Mouse (Mus musculus): ENCODE measurements around the gene Elmo3. TPM values are rescaled to one million over a fixed set of nuclear protein-coding genes. Genes with fewer than 3 reads are reported as not detected.
A peak's percentile ranks its signal among the peaks of the same experiment; 100 is the strongest.

Gene Elmo3
- polyA plus RNA-seq, 1 experiment from 2014 or later: 1.1 TPM

DNA sequence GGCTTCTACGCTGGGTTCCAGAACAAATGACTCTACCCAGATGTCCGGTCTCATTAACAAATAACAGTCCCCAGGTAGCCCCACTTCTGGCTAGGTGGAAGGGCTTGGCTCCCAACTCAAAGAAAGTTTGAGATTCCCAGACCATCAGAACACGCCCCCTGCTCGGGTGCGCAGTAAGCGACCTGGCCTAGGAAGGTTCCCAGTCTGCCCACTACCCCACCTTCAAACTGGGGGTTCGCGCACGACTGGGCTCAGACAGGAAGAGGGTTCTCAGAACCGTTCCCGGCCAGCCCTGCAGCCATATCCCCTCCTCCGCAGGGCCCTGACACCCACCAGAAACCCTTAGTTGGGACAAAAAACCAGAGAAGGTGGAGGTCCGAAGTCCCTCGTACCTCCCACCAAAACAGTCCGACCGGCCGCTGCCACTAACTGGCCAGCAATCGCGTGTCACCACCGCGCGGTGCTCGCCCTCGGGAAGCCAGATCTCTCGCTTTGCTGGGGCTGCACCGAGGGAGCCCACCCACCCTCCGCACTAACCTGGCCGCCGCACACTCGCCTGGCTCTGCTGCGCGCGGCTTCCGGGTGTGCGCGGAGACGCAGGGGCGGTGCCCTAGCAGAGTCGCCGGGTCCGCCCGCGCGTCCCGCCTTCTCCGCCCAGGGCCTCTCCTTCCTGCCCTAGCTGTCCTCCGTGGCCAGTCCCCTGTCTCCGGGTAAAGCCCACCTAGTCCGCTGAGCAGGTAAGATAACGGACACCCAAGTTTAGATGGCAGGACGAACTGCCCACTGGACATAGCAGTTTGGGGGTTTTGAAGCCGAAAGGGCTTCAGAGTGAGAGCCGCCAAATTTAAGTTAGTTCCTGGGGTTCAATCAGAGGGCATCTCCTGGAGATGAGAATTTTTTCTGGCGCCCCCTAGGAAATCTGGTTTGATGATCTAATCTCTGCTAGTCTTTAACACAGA is 41.1 kb upstream of the Elmo3 start, which contains the start of the genes Tradd and Fbxl8:
Gene Tradd, minus strand, starts transcription at position 586 of the 959 bp plus-strand sequence.
Gene Fbxl8, plus strand, starts transcription at position 625 of the 959 bp plus-strand sequence.
- 1% methylated on average over 54 of the region's 54 CpGs for whole genome bisulfite sequencing
- Histone ChIP-seq H3K4me3 (ENCODE audit: low read depth, low read length) (peak within 1 kb of the TSS; percentile 63), H3K9ac (ENCODE audit: low read depth, low read length) (peak within 1 kb of the TSS; percentile 74), H3K36me3 (ENCODE audit: control insufficient read depth, insufficient read depth, low read length) (no peaks in the 10 kb centered on the region), H3K27me3 (ENCODE audit: control insufficient read depth, insufficient read depth, low read depth, low read length) (peaks cover 70% of the 10 kb centered on the region), H3K4me2 (ENCODE audit: low read length) (peak within 1 kb of the TSS; percentile 82), H3K4me1 (ENCODE audit: control insufficient read depth, insufficient read depth, low read length) (peaks cover 12% of the 10 kb centered on the region; the same call in 1 of the 2 replicates), H3K9me3 (replicated peaks; ENCODE audit: control insufficient read depth, low read length, poor library complexity, severe bottlenecking) (no peaks in the 10 kb centered on the region), H3K27ac (ENCODE audit: low read length) (no peak within 1 kb of the TSS)
- ATAC-seq: no peak

DNA sequence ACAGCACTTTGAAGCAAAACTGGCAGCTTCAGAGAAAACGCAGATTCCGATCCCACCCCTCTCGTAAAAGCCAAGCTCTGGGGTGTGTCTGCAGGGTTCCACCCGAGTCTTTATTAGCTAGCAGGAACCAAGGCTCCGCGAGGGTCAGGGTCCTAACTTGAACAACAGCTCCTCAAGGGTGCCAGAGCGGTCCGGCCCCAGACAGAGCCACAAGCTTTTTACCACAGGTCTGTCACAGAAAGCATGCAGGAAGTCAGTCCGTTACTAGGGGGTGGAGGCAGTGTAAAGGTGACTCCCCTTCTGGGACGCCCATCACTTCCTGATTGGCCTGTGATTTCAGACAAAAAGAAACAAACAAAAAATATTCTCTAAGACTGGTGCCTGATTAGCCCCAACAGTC is 40.3 kb upstream of the Elmo3 start:
- Histone ChIP-seq H3K4me3 (ENCODE audit: low read depth, low read length) (no peak overlapping the region; the same call in 1 of the 2 replicates), H3K4me2 (ENCODE audit: low read length) (peak overlapping the region; percentile 82), H3K4me1 (ENCODE audit: control insufficient read depth, insufficient read depth, low read length) (peaks cover 15% of the 10 kb centered on the region), H3K9me3 (replicated peaks; ENCODE audit: control insufficient read depth, low read length, poor library complexity, severe bottlenecking) (no peaks in the 10 kb centered on the region), H3K27ac (ENCODE audit: low read length) (no peak overlapping the region), H3K27me3 (ENCODE audit: control insufficient read depth, insufficient read depth, low read depth, low read length) (peaks cover 71% of the 10 kb centered on the region), H3K36me3 (ENCODE audit: control insufficient read depth, insufficient read depth, low read length) (no peaks in the 10 kb centered on the region), H3K9ac (ENCODE audit: low read depth, low read length) (no peak overlapping the region)
- 15% methylated on average over 10 of the region's 10 CpGs for WGBS
- no peak for ATAC-seq

DNA sequence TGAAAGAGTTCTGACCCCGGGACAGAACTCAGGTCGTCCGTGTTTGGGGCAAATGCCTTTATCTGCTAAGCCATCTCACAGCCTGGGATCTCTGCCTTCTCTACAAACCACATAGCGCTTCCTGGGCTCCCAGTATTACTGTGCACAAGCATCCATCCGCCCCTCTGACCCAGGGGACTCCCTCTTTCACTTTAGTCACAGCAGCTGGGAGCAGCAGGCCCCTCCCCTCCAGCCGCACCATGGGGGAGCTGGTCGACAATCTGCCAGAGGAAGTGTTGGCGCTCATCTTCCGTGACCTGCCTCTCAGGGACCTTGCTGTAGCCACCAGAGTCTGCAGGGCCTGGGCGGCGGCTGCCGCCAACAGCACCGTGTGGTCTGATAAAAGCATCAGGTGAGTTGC is 38.6 kb upstream of the Elmo3 start:
- no peak overlapping the region for H3K4me2 ChIP-seq (ENCODE audit: low read length)
- WGBS: 7% methylated on average over 13 of the region's 13 CpGs
- peaks cover 20% of the 10 kb centered on the region for H3K4me1 ChIP-seq (ENCODE audit: control insufficient read depth, insufficient read depth, low read length)
- H3K9me3 ChIP-seq (replicated peaks; ENCODE audit: control insufficient read depth, low read length, poor library complexity, severe bottlenecking): no peaks in the 10 kb centered on the region
- H3K4me3 ChIP-seq (ENCODE audit: low read depth, low read length): no peak overlapping the region
- no peak for ATAC-seq
- H3K9ac ChIP-seq (ENCODE audit: low read depth, low read length): no peak overlapping the region
- peaks cover 78% of the 10 kb centered on the region for H3K27me3 ChIP-seq (ENCODE audit: control insufficient read depth, insufficient read depth, low read depth, low read length)
- H3K36me3 ChIP-seq (ENCODE audit: control insufficient read depth, insufficient read depth, low read length): no peaks in the 10 kb centered on the region
- H3K27ac ChIP-seq (ENCODE audit: low read length): no peak overlapping the region

DNA sequence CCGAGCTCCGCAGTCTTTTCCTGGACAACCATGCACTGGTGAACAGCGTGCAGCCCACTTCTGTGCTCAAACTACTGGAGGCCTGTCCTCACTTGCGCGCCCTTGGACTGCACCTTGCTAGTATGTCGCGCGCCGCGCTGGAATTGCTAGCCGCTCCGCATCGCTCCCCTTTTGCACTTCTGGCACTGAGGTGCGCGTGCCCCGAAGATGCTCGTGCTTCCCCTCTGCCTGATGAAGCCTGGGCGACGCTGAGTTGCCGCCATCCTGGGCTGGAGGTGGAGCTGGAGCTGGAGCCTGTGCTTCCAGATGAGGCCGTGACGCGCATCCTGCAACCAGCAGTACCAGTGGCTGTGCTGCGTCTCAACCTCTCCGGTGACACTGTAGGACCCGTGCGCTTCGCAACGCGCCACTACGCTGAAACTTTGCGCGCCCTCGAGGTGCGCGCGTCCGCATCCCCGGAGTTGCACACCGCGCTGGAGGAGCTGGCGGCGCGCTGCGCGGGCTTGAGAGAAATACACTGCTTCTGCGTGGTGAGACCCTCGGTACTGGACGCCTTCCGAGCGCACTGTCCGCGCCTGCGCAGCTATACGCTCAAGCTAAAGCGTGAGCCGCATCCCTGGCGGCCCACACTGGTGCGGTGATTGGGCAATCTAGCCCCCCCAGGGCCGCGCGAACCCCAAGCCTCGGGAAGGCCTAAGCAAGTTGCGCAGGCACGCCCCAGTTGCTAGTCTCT is 36.9 kb upstream of the Elmo3 start:
- peak; percentile 91 for ATAC-seq
- H3K27me3 ChIP-seq (ENCODE audit: control insufficient read depth, insufficient read depth, low read depth, low read length): peaks cover 85% of the 10 kb centered on the region
- no peaks in the 10 kb centered on the region for H3K9me3 ChIP-seq (replicated peaks; ENCODE audit: control insufficient read depth, low read length, poor library complexity, severe bottlenecking)
- no peaks in the 10 kb centered on the region for H3K36me3 ChIP-seq (ENCODE audit: control insufficient read depth, insufficient read depth, low read length)
- H3K27ac ChIP-seq (ENCODE audit: low read length): peak overlapping the region; percentile 67
- peak overlapping the region; percentile 94 for H3K4me2 ChIP-seq (ENCODE audit: low read length)
- H3K4me1 ChIP-seq (ENCODE audit: control insufficient read depth, insufficient read depth, low read length): peaks cover 20% of the 10 kb centered on the region
- H3K4me3 ChIP-seq (ENCODE audit: low read depth, low read length): peak overlapping the region; percentile 49
- peak overlapping the region; percentile 70 for H3K9ac ChIP-seq (ENCODE audit: low read depth, low read length)
- WGBS: under 1% methylated on average over 65 of the region's 65 CpGs

DNA sequence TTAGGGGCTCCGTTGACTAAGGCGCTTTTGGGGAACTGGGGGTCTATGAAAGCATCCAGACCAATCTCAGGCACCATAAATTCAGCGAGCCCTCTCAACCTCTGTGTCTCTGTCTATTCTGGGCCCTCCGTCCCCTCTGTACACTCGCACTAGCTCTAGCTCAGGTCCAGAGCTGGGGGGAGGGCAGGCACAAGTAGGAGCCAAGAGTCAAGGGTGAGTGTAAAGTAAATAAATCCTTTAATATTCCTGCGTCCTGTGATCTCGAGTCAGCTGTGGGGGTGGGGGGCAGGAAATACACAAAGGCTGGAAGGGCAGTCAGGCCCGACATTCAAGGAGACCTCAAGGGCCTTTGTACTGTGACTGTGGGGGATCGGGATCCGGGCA is 36.3 kb upstream of the Elmo3 start:
- 2% methylated on average over 10 of the region's 10 CpGs for WGBS
- no peaks in the 10 kb centered on the region for H3K36me3 ChIP-seq (ENCODE audit: control insufficient read depth, insufficient read depth, low read length)
- peaks cover 85% of the 10 kb centered on the region for H3K27me3 ChIP-seq (ENCODE audit: control insufficient read depth, insufficient read depth, low read depth, low read length)
- ATAC-seq: peak; percentile 47; the same call in 1 of the 2 replicates
- peaks cover 20% of the 10 kb centered on the region for H3K4me1 ChIP-seq (ENCODE audit: control insufficient read depth, insufficient read depth, low read length)
- no peaks in the 10 kb centered on the region for H3K9me3 ChIP-seq (replicated peaks; ENCODE audit: control insufficient read depth, low read length, poor library complexity, severe bottlenecking)
- peak overlapping the region; percentile 49 for H3K4me3 ChIP-seq (ENCODE audit: low read depth, low read length)
- peak overlapping the region; percentile 70 for H3K9ac ChIP-seq (ENCODE audit: low read depth, low read length)
- H3K4me2 ChIP-seq (ENCODE audit: low read length): peak overlapping the region; percentile 94
- H3K27ac ChIP-seq (ENCODE audit: low read length): peak overlapping the region; percentile 47; the same call in 1 of the 2 replicates

DNA sequence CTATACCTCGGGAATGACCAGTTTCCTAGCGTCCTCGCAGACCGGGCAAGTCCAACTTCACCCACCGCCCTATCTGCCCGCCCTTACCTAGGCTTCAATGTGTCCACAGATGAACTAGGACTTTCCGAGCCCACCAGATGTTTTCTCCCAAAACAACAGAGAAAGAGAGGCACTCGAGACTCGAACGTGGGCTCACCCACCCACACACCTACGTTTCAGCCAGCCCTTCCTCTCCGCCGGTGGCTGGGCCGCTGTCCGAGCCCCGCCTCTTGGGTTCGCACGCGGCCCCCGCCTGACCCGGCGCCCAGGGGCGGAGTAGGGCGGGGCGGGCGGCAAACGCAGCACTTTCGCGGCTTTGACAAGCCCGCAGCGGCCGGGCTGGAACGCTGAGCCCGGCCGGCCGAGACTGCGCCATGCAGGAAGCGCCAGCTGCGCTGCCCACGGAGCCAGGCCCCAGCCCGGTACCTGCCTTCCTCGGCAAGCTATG is 35.9 kb upstream of the Elmo3 start, which contains the start of gene Hsf4:
Gene Hsf4, plus strand, starts transcription at position 341 of the 487 bp plus-strand sequence.
- Histone ChIP-seq H3K9ac (ENCODE audit: low read depth, low read length) (peak within 1 kb of the TSS; percentile 70), H3K4me3 (ENCODE audit: low read depth, low read length) (peak within 1 kb of the TSS; percentile 49), H3K36me3 (ENCODE audit: control insufficient read depth, insufficient read depth, low read length) (no peaks in the 10 kb centered on the region), H3K27ac (ENCODE audit: low read length) (peak within 1 kb of the TSS; percentile 67), H3K27me3 (ENCODE audit: control insufficient read depth, insufficient read depth, low read depth, low read length) (peaks cover 84% of the 10 kb centered on the region), H3K4me2 (ENCODE audit: low read length) (peak within 1 kb of the TSS; percentile 94), H3K4me1 (ENCODE audit: control insufficient read depth, insufficient read depth, low read length) (peaks cover 20% of the 10 kb centered on the region), H3K9me3 (replicated peaks; ENCODE audit: control insufficient read depth, low read length, poor library complexity, severe bottlenecking) (no peaks in the 10 kb centered on the region)
- under 1% methylated on average over 31 of the region's 42 CpGs for WGBS
- 0 out of 2 replicates have a peak, but pooled peaks have one; percentile 1 for ATAC-seq

DNA sequence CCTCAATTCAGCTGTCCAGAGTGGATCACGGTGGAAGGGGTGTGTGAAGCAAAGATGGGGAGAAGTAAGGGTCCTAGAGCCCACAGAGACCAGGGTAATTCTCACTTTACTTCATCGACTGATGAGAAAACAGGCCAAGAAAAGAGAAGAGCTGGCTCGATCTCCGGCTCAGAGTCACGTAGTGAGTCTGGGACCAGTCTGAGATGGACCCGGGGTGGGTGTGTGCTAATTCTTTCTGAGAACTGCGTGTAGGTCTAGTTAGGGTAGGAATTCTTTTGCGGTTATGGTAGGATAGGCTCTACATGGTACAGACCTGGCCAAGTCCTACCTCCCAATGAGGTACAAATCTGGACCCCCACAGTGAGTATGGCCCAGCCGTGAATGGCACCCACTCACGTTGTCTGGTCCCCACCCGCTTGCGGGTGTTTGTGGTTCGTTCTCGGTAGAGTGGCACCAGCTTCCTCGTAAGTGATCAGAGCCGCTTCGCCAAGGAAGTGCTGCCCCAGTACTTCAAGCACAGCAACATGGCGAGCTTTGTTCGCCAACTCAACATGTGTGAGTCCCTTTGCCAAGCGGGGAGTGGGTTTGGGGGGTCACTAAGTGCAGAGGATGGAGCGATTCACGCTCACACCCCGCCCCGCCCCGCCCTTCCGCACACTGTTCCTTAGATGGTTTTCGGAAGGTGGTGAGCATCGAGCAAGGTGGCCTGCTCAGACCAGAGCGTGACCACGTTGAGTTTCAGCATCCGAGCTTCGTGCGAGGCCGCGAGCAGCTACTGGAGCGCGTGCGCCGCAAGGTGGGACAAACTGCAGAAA is 35.1 kb upstream of the Elmo3 start:
- Histone ChIP-seq H3K27ac (ENCODE audit: low read length) (no peak overlapping the region), H3K9ac (ENCODE audit: low read depth, low read length) (peak overlapping the region; percentile 70)

DNA sequence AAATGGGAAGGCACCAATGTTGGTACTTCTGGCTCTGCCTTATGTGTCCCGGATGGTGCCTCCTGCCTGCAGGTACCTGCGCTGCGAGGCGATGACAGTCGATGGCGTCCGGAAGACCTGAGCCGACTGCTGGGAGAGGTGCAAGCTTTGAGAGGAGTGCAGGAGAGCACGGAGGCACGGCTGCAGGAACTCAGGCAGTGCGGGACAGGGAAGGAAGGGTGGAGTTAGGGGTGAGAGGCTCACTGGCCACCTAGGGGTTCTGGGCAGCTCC is 34.5 kb upstream of the Elmo3 start:
- WGBS: 0% methylated on average over 11 of the region's 11 CpGs
- Histone ChIP-seq H3K4me2 (ENCODE audit: low read length) (peak overlapping the region; percentile 33), H3K4me1 (ENCODE audit: control insufficient read depth, insufficient read depth, low read length) (peaks cover 26% of the 10 kb centered on the region), H3K27ac (ENCODE audit: low read length) (no peak overlapping the region), H3K27me3 (ENCODE audit: control insufficient read depth, insufficient read depth, low read depth, low read length) (peaks cover 85% of the 10 kb centered on the region), H3K9me3 (replicated peaks; ENCODE audit: control insufficient read depth, low read length, poor library complexity, severe bottlenecking) (no peaks in the 10 kb centered on the region), H3K36me3 (ENCODE audit: control insufficient read depth, insufficient read depth, low read length) (no peaks in the 10 kb centered on the region), H3K4me3 (ENCODE audit: low read depth, low read length) (peak overlapping the region; percentile 8), H3K9ac (ENCODE audit: low read depth, low read length) (peak overlapping the region; percentile 17; the same call in 1 of the 2 replicates)
- no peak for ATAC-seq

More for the DNA sequence above, 35.1 kb upstream of the Elmo3 start:
- no peaks in the 10 kb centered on the region for H3K9me3 ChIP-seq (replicated peaks; ENCODE audit: control insufficient read depth, low read length, poor library complexity, severe bottlenecking)
- WGBS: 2% methylated on average over 39 of the region's 39 CpGs
- peaks cover 21% of the 10 kb centered on the region for H3K4me1 ChIP-seq (ENCODE audit: control insufficient read depth, insufficient read depth, low read length)
- H3K4me3 ChIP-seq (ENCODE audit: low read depth, low read length): peak overlapping the region; percentile 49
- H3K27me3 ChIP-seq (ENCODE audit: control insufficient read depth, insufficient read depth, low read depth, low read length): peaks cover 84% of the 10 kb centered on the region
- peak overlapping the region; percentile 94 for H3K4me2 ChIP-seq (ENCODE audit: low read length)
- ATAC-seq: no peak
- no peaks in the 10 kb centered on the region for H3K36me3 ChIP-seq (ENCODE audit: control insufficient read depth, insufficient read depth, low read length)

Measured in midbrain, embryonic 16.5 days (tissue).